Mouse (Mus musculus): Measurements from ENCODE around the gene Edil3.

Edil3 gene

GRCm38 (mm10) chr13:89238104-89238503 lies 416.8 kb downstream of the Edil3 start:
- no peak for DNase-seq (ENCODE audit: low read depth, low spot score)

- peak; percentile 44 for DNase-seq (ENCODE audit: low read depth, low spot score)
These were observed 432.8 kb downstream of the Edil3 start for GRCm38 (mm10) chr13:89253990-89254642.

- DNase-seq (ENCODE audit: low read depth, low spot score) = no peak
These were observed 435.6 kb downstream of the Edil3 start for GRCm38 (mm10) chr13:89256906-89257305.

GRCm38 (mm10) chr13:89286696-89287305 lies 465.5 kb downstream of the Edil3 start:
- DNase-seq (ENCODE audit: low read depth, low spot score) = no peak

- no peak for DNase-seq (ENCODE audit: low read depth, low spot score)
These were observed 466.9 kb downstream of the Edil3 start for GRCm38 (mm10) chr13:89288201-89288600.

GRCm38 (mm10) chr13:89321155-89321554 lies 499.9 kb downstream of the Edil3 start:
- no peak for DNase-seq (ENCODE audit: low read depth, low spot score)

- DNase-seq (ENCODE audit: low read depth, low spot score) = no peak
These were observed 503.0 kb downstream of the Edil3 start for GRCm38 (mm10) chr13:89324282-89324681.

GRCm38 (mm10) chr13:89334494-89334893 lies 513.2 kb downstream of the Edil3 start:
- DNase-seq (ENCODE audit: low read depth, low spot score) = no peak

GRCm38 (mm10) chr13:89335908-89336579 lies 514.8 kb downstream of the Edil3 start:
- no peak for DNase-seq (ENCODE audit: low read depth, low spot score)

GRCm38 (mm10) chr13:89339055-89339454 lies 517.8 kb downstream of the Edil3 start:
- no peak for DNase-seq (ENCODE audit: low read depth, low spot score)

- DNase-seq (ENCODE audit: low read depth, low spot score) = no peak
These were observed 518.5 kb downstream of the Edil3 start for GRCm38 (mm10) chr13:89339776-89340175.

GRCm38 (mm10) chr13:89355234-89355633 lies 534.0 kb downstream of the Edil3 start:
- DNase-seq (ENCODE audit: low read depth, low spot score) = no peak

GRCm38 (mm10) chr13:89358407-89358806 lies 537.1 kb downstream of the Edil3 start:
- no peak for DNase-seq (ENCODE audit: low read depth, low spot score)

GRCm38 (mm10) chr13:89362274-89362673 lies 541.0 kb downstream of the Edil3 start:
- DNase-seq (ENCODE audit: low read depth, low spot score) = no peak

GRCm38 (mm10) chr13:89371253-89371652 lies 550.0 kb downstream of the Edil3 start:
- no peak for DNase-seq (ENCODE audit: low read depth, low spot score)

GRCm38 (mm10) chr13:89371656-89372240 lies 550.5 kb downstream of the Edil3 start:
- no peak for DNase-seq (ENCODE audit: low read depth, low spot score)
